Mouse (Mus musculus) thymus, adult 2 months (tissue): ENCODE data around the gene Mmp27. TPM values are rescaled to one million over a fixed set of nuclear protein-coding genes. Genes with fewer than 3 reads are reported as not detected.

Experiments used
- DNase-seq: peaks from one replicate; pipeline ENCODE4 v3.0.0; 2021
- H3K27ac ChIP-seq: fragments of 200-500 bp; 2 replicates; pipeline ENCODE4 v1.5.1; 2012; ENCODE audit warnings: low read length, control low read depth; ENCODE audit not compliant: control insufficient read depth, insufficient read depth
- H3K27me3 ChIP-seq: fragments of 200-500 bp; 2 replicates; pipeline ENCODE4 v1.6.1; 2012; ENCODE audit warnings: mild to moderate bottlenecking, low read length, moderate library complexity, mixed read lengths; ENCODE audit not compliant: control insufficient read depth, insufficient read depth
- H3K36me3 ChIP-seq: fragments of 200-500 bp; 2 replicates; pipeline ENCODE4 v1.6.1; 2012; ENCODE audit warnings: mild to moderate bottlenecking, low read length, moderate library complexity; ENCODE audit not compliant: control insufficient read depth, insufficient read depth
- H3K4me1 ChIP-seq: fragments of 200-500 bp; replicated peaks from 2 replicates; pipeline ENCODE4 v1.6.1; 2012; ENCODE audit warnings: low read length; ENCODE audit not compliant: control insufficient read depth, insufficient read depth
- H3K4me3 ChIP-seq: fragments of 200-500 bp; 2 replicates; pipeline ENCODE4 v1.5.1; 2012; ENCODE audit warnings: mild to moderate bottlenecking, low read length, control low read depth, moderate library complexity; ENCODE audit not compliant: control insufficient read depth, insufficient read depth
- CTCF ChIP-seq: fragments of 200-500 bp; IDR thresholded peaks from 2 replicates; pipeline ENCODE4 v1.5.1; 2012; ENCODE audit warnings: mild to moderate bottlenecking, control low read depth, low read length, moderate library complexity, borderline replicate concordance; ENCODE audit not compliant: control insufficient read depth, poor library complexity, insufficient read depth; ENCODE audit errors: extremely low read depth
- POLR2A ChIP-seq: fragments of 200-500 bp; IDR thresholded peaks from 2 replicates; pipeline ENCODE4 v1.6.1; 2012; ENCODE audit warnings: mild to moderate bottlenecking, low read length, control low read depth, moderate library complexity; ENCODE audit not compliant: control insufficient read depth, poor library complexity, insufficient read depth; ENCODE audit errors: extremely low read depth
- WGBS: fragments of 180-500 bp; shearing (Covaris S2); methylation state at CpG from one replicate; pipeline ENCODE4 v1.1.7; 2018; 5-methylcytosine and 5-hydroxymethylcytosine counted together
- polyA plus RNA-seq: library from polyadenylated mRNA; depleted of rRNA; stranded (reverse); fragments of >200 nt; gene quantifications from 2 replicates; pipeline ENCODE4 v1.2.3, GENCODE M21; 2012

The Mmp27 gene
- polyA plus RNA-seq, 1 experiment = 0.47 TPM

- Histone ChIP-seq H3K27me3 (no peaks in the 10 kb centered on the region), H3K27ac (no peak overlapping the region), H3K4me3 (no peak overlapping the region), H3K36me3 (no peaks in the 10 kb centered on the region), H3K4me1 (0 out of 2 replicates have a peak, but pooled peaks cover 2% of the 10 kb centered on the region)
- 88% methylated on average over 1 of the region's 1 CpGs for WGBS
- TF ChIP-seq CTCF (no peak), POLR2A (no peak)
- no peak for DNase-seq
Measured at GRCm38 (mm10) chr9:7570485-7570884, 711 bp upstream of the Mmp27 start.

- H3K36me3 ChIP-seq = no peaks in the 10 kb centered on the region
- H3K27me3 ChIP-seq = no peaks in the 10 kb centered on the region
- no peak for DNase-seq
- 0 out of 2 replicates have a peak, but pooled peaks cover 2% of the 10 kb centered on the region for H3K4me1 ChIP-seq
- TF ChIP-seq CTCF (no peak), POLR2A (no peak)
- H3K27ac ChIP-seq = no peak overlapping the region
- 55% methylated on average over 7 of the region's 7 CpGs for WGBS
- H3K4me3 ChIP-seq = no peak overlapping the region
Measured at GRCm38 (mm10) chr9:7572188-7572587, 992 bp downstream of the Mmp27 start.

- DNase-seq = no peak
- TF ChIP-seq POLR2A (no peak), CTCF (no peak)
- Histone ChIP-seq H3K4me1 (0 out of 2 replicates have a peak, but pooled peaks cover 2% of the 10 kb centered on the region), H3K36me3 (no peaks in the 10 kb centered on the region), H3K27me3 (no peaks in the 10 kb centered on the region), H3K27ac (no peak overlapping the region), H3K4me3 (no peak overlapping the region)
- 39% methylated on average over 2 of the region's 2 CpGs for WGBS
Measured at GRCm38 (mm10) chr9:7572663-7573308, 1.6 kb downstream of the Mmp27 start.

GRCm38 (mm10) chr9:7575526-7575925 is 4.3 kb downstream of the Mmp27 start:
- H3K27me3 ChIP-seq = no peaks in the 10 kb centered on the region
- H3K36me3 ChIP-seq = no peaks in the 10 kb centered on the region
- DNase-seq = no peak
- H3K4me1 ChIP-seq = 0 out of 2 replicates have a peak, but pooled peaks cover 2% of the 10 kb centered on the region
- TF ChIP-seq CTCF = no peak
- H3K4me3 ChIP-seq = no peak overlapping the region
- no peak overlapping the region for H3K27ac ChIP-seq
- 90% methylated on average over 3 of the region's 3 CpGs for WGBS

GRCm38 (mm10) chr9:7577371-7577770 is 6.2 kb downstream of the Mmp27 start:
- Histone ChIP-seq H3K27ac (no peak overlapping the region), H3K27me3 (no peaks in the 10 kb centered on the region)
- WGBS = 92% methylated on average over 2 of the region's 2 CpGs

GRCm38 (mm10) chr9:7590063-7590462 is 18.9 kb downstream of the Mmp27 start:
- no peak for DNase-seq
- no peak overlapping the region for H3K27ac ChIP-seq
- 94% methylated on average over 8 of the region's 8 CpGs for WGBS
- no peaks in the 10 kb centered on the region for H3K27me3 ChIP-seq
- TF ChIP-seq CTCF = no peak
- TF ChIP-seq POLR2A = no peak
- H3K4me3 ChIP-seq = no peak overlapping the region
- H3K36me3 ChIP-seq = no peaks in the 10 kb centered on the region
- H3K4me1 ChIP-seq = no peaks in the 10 kb centered on the region

More at GRCm38 (mm10) chr9:7577371-7577770, 6.2 kb downstream of the Mmp27 start:
- DNase-seq = no peak
- TF ChIP-seq CTCF = no peak
- Histone ChIP-seq H3K4me3 (no peak overlapping the region), H3K4me1 (0 out of 2 replicates have a peak, but pooled peaks cover under 1% of the 10 kb centered on the region), H3K36me3 (no peaks in the 10 kb centered on the region)
